Mouse (Mus musculus) midbrain, embryonic 12.5 days (tissue): ENCODE measurements around the gene Ambn. TPM values are rescaled to one million over a fixed set of nuclear protein-coding genes. Genes with fewer than 3 reads are reported as not detected.

Experiments used
- polyA plus RNA-seq: library from polyadenylated mRNA; unstranded; fragments of >200 nt; fragmentation: Nextera tagmentation; extraction: Ambion mirVana; gene quantifications from 2 replicates; pipeline ENCODE4 v1.2.1, GENCODE M21; 2016

The Ambn gene
- polyA plus RNA-seq, 1 experiment from 2014 or later = not detected

Other genes with a start within 250 kb of the Ambn start
- not detected in 2 replicates for gene Gm7714, start 187.1 kb upstream of the Ambn start, polyA plus RNA-seq
- not detected in 2 replicates for gene Prol1, start 138.7 kb upstream of the Ambn start, polyA plus RNA-seq
- not detected in 2 replicates for gene Amtn, start 79.9 kb upstream of the Ambn start, polyA plus RNA-seq
- not detected in 2 replicates for gene Enam, start 32.0 kb downstream of the Ambn start, polyA plus RNA-seq
- 0.17 and 0.33 TPM in 2 replicates for gene Jchain, start 71.9 kb downstream of the Ambn start, polyA plus RNA-seq
- gene Utp3, start 98.5 kb downstream of the Ambn start, polyA plus RNA-seq = 58.2 and 59.1 TPM in 2 replicates
- gene Rufy3, start 109.0 kb downstream of the Ambn start, polyA plus RNA-seq = 210 and 235 TPM in 2 replicates
- gene Grsf1, start 220.2 kb downstream of the Ambn start, polyA plus RNA-seq = 99.9 and 105 TPM in 2 replicates